Mouse (Mus musculus) adrenal gland, postnatal 36 days (tissue): ENCODE measurements around the gene Ralbp1. TPM values are rescaled to one million over a fixed set of nuclear protein-coding genes. Genes with fewer than 3 reads are reported as not detected.
A peak's percentile ranks its signal among the peaks of the same experiment; 100 is the strongest.

Source experiments
- DNase-seq, 2 experiments: peaks; one replicate each; pipeline ENCODE4 v3.0.0; 2021; ENCODE audit warnings: mixed read lengths in 1 of 2
- total RNA-seq, 2 experiments: library from RNA; stranded (reverse); gene quantifications; 2 replicates each; pipeline ENCODE4 v1.2.3; 2021

Ralbp1 gene
- total RNA-seq, 2 experiments from 2014 or later: 41.4 to 61.4 TPM

DNA sequence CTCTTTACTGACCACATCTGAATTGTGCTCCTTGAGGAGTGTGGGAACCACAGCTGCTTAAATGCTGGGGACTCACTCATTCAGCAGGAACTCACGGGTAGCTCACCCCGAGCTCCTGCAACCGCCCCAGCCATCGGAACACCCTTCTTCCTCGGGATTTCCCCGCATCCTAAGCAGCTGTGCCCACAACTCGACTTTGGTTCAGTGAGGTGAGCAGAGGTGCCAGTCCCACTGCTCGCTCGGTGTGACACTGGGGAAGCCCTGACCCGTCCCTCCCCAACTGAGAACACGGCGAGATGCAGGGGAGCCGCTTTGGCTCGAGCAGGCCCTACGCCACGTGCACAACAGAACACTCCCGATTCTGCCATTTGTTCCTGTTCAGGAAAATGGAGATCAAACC lies 35.1 kb downstream of the Ralbp1 start:
- DNase-seq: no peak

DNA sequence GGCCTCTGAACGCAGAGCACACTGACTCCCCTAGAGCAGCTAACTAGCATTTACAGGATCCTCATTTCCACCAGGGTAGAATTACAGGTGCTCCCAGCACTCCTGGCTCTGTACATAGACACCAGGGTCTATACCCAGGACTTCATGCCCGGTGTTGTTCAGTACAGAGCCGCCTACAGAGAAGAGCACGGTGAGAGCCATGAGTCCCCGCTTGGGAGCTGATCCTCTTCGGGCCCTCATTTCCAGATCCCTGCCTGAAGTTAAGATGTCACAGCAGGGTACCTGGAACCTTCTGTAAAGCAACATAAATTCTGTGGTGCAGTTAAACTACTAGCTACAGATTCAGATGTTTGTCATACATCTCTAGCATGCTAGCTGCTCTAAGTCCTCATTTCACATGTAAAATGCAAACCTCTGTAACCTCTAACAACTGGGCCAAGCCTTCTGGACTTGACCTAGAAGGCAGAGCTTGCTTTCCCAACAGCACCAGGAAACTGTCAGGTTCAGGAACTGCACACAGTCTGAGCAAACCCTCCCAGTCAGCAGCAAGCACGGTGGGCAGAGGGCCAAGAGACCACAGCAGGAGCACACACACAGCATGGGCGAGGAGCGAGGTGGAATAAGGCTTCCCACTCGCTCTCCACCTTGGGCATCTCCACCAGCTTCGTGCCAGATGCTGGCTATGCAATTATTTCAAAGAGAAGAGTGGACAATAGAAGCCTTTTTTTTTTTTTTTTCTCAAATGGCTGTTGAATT lies 37.7 kb downstream of the Ralbp1 start:
- no peak for DNase-seq

GRCm38 (mm10) chr17:65845423-65845822 lies 40.2 kb downstream of the Ralbp1 start:
- DNase-seq: no peak

- peak in 1 of 2 experiments; percentile 13 for DNase-seq
Measured at GRCm38 (mm10) chr17:65842669-65843381, 42.8 kb downstream of the Ralbp1 start.

DNA sequence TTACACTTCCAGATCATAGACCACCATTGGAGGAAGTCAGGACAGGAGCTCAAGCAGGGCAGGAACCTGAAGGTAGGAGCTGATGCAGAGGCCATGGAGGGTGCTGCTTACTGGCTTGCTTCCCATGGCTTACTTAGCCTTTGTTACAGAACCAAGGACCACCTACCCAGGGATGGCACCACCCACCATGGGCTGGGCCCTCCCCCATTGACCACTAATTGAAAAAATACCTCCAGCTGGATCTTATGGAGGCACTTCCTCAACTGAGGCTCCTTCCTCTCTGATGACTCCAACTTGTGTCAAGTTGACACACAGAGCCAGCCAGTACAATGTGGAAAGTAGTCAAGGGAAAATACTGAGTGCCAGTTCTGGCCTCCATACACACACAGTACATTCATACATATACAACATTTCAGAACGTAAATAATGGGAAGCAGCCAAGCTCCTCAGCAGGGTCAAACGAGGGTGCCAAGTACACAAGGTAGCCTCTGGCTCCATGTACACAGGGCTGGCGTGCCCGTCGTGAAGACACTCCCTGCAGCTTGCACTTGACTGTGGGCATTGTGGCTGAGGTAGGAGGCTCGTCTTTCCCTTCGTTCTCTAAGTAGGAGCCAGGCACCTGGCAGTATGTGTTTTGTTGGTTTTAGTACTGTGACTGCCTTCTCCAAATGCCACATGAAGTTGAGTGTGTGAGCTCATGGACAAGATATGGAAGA lies 45.9 kb downstream of the Ralbp1 start:
- no peak for DNase-seq

DNA sequence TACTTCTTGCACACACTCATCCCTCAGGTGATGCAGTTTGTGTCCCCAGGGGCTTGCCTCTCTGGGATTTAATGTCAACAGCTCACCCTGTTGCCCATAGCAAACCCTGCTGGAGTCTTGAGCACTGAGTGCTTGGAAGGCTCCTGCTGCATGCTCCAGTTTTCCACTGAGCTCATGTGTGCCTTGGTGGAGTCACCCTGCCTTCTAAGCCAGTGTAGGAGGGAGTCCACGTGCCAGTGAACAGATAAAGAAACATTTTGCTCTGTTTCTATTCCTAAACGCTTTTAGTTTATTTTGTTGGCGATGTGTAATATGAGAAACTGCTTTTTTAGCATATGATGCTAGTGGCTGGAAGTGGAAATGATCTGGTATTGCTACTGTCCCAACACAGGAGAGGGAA lies 48.9 kb downstream of the Ralbp1 start:
- DNase-seq: no peak

DNA sequence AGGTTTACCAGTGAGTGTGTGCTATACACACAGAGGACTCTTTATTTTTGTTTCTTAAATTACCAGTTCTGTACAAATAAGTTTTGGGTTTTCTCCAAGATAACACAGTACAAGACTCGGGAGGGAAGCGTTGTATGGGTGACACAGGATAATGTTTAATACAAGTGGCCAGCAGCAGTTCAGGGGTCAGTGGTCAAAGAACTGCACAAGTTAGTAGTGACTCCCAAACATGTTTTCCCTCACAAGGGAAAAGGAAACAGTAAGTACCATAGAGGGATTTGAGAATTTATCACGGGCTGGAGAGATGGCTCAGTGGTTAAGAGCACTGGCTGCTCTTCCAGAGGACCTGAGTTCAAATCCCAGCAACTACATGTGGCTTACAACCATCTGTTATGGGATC lies 51.7 kb downstream of the Ralbp1 start:
- no peak for DNase-seq

DNA sequence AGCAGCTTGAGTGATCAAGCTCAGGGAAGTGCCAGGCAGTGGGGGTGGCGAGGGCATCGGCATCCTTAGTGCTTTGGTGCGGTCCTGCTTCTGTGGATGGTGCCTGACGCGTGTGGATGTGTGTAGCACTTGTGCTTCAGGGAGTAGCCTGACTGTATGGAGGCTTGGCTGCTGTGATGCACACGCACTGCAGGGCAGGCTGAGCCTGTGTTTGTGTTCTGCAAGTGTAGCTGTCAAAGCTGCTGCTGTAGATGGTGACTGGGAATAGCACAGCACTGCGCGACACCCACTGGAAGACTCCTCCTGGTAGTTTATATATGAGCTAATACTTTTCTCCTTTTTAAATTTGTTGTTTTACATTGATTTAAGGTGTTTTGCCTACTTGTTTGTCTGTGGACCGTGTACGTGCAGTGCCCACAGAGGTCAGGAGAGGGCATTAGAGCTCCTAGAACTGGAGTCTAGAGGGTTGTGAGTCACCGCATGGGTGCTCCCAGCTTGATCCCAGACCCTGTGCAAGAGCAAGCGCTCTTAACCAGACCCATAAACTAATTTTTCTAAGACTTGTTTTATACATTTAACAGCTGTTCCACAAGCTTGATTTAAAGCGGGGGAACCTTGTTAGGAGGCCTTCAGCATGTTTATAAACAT lies 55.3 kb downstream of the Ralbp1 start:
- peak; percentile 28 to 50 for DNase-seq

- DNase-seq: no peak
Measured at GRCm38 (mm10) chr17:65828951-65829350, 56.6 kb downstream of the Ralbp1 start.

GRCm38 (mm10) chr17:65827904-65828303 lies 57.7 kb downstream of the Ralbp1 start:
- no peak for DNase-seq

GRCm38 (mm10) chr17:65827119-65827840 lies 58.3 kb downstream of the Ralbp1 start:
- DNase-seq: no peak

GRCm38 (mm10) chr17:65826257-65826656 lies 59.3 kb downstream of the Ralbp1 start:
- DNase-seq: no peak

DNA sequence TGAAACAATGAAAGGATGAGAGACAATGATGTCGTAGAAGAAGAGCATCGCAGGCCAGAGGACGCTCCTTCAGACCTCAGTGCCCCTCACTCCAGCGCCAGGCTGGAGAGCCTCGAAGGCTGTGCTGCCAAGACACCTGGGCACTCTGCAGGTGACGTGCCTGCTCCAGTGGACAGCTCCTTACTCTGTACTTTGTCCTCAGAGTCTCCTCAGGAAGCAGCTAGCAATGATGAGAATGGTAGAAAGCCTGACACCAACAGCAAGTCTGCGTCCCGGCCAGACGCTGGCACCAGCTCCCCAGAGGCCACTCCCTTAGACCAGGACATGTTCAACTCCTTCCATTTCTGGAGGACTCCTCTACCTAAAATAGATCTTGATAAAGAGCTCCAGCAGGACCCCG lies 61.4 kb downstream of the Ralbp1 start:
- no peak for DNase-seq

GRCm38 (mm10) chr17:65822423-65822822 lies 63.2 kb downstream of the Ralbp1 start:
- DNase-seq: no peak

GRCm38 (mm10) chr17:65820197-65820596 lies 65.4 kb downstream of the Ralbp1 start:
- no peak for DNase-seq

GRCm38 (mm10) chr17:65813763-65814162 lies 71.8 kb downstream of the Ralbp1 start:
- DNase-seq: peak; percentile 22 to 27

- no peak for DNase-seq
Measured at GRCm38 (mm10) chr17:65811032-65811431, 74.6 kb downstream of the Ralbp1 start.

GRCm38 (mm10) chr17:65806416-65806815 lies 79.2 kb downstream of the Ralbp1 start:
- no peak for DNase-seq

GRCm38 (mm10) chr17:65805966-65806365 lies 79.6 kb downstream of the Ralbp1 start:
- DNase-seq: peak in 1 of 2 experiments; percentile 45

DNA sequence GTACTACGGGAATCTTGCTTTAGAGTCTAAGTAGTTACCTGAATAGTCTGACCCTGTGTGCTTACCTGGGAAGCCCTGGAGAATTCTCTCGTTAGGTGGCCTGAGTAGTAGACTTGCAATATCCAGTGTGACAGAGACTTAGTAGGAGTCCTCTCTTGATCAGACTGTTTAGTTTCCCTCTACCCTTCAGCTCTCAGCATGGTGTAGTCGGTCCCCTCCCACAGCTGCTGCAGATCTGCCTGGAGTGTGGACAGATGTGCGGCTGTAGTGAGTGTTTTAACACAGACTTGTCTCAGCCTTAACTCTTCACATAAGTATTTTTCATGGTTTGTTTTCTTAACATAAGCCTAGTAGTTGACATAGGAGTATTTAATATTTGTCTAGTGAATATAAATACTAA lies 83.6 kb downstream of the Ralbp1 start:
- no peak for DNase-seq

DNA sequence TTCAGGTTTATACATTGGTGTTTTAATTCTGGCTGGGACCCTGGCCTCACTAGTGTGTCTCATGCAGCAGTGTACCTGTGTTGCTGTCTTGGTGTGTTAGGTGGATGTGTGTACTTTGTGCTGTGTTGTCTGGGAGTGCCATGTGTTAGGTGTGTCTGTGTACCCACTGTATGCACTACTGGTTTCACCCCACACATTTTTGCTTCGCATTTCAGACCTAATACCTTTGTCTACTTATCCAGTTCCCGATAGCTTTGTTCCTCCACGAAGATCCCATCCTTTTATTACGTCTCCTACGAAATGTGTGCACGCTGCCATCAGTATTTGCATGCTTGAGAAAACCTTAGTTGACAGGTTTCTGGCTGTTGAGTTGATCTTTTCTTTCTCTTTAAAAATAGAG lies 85.1 kb downstream of the Ralbp1 start:
- DNase-seq: no peak

DNA sequence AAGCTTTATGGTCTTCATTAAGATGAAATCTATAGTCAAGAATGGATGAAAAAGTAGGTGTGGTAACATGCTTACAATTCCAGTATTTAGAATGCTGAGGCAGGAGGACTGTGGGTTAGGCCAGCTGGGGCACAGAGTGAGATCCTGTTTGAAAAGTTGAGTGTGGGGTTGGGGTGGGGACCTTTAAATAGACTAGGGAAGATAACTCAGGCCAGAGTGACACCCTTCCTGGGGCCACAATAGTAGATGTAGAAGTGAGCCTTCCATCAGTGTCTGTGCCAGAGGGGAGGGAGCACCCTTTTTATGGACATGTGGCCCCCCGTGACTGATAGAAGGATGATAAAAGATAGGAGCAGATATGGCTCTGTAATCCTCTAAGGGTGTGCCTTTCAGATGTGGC lies 86.2 kb downstream of the Ralbp1 start:
- DNase-seq: no peak
